Mouse (Mus musculus): Measurements from ENCODE around the gene Kif19a. TPM values are rescaled to one million over a fixed set of nuclear protein-coding genes. Genes with fewer than 3 reads are reported as not detected.
A peak's percentile ranks its signal among the peaks of the same experiment; 100 is the strongest.

The Kif19a gene
- polyA plus RNA-seq, 1 experiment from 2014 or later = 0.83 TPM

GRCm38 (mm10) chr11:114789716-114790115 lies 24.5 kb downstream of the Kif19a start:
- H3K4me1 ChIP-seq (replicated peaks; ENCODE audit: control insufficient read depth, insufficient read depth, low read length) = peaks cover 35% of the 10 kb centered on the region
- H3K27me3 ChIP-seq (ENCODE audit: control insufficient read depth, insufficient read depth, low read length) = peaks cover 57% of the 10 kb centered on the region
- H3K27ac ChIP-seq (ENCODE audit: low read depth, low read length) = no peak overlapping the region
- 69% methylated on average over 9 of the region's 9 CpGs for WGBS
- no peaks in the 10 kb centered on the region for H3K9me3 ChIP-seq (ENCODE audit: control insufficient read depth, low read length)
- no peak for DNase-seq (ENCODE audit: low spot score)
- ATAC-seq (replicated peaks; ENCODE audit: low FRiP score) = no peak
- no peak overlapping the region for H3K4me2 ChIP-seq (ENCODE audit: low read depth, low read length, severe bottlenecking)
- H3K4me3 ChIP-seq (ENCODE audit: low read depth, low read length) = no peak overlapping the region
- no peak overlapping the region for H3K9ac ChIP-seq (ENCODE audit: low read length)
- no peaks in the 10 kb centered on the region for H3K36me3 ChIP-seq (ENCODE audit: control insufficient read depth, insufficient read depth, low read length)

- WGBS = 68% methylated on average over 12 of the region's 12 CpGs
- peaks cover 57% of the 10 kb centered on the region for H3K27me3 ChIP-seq (ENCODE audit: control insufficient read depth, insufficient read depth, low read length)
These were observed 25.0 kb downstream of the Kif19a start for GRCm38 (mm10) chr11:114790171-114790570.

GRCm38 (mm10) chr11:114790841-114791240 lies 25.7 kb downstream of the Kif19a start:
- 27% methylated on average over 4 of the region's 4 CpGs for WGBS
- DNase-seq (ENCODE audit: low spot score) = no peak
- Histone ChIP-seq H3K9ac (ENCODE audit: low read length) (no peak overlapping the region), H3K36me3 (ENCODE audit: control insufficient read depth, insufficient read depth, low read length) (no peaks in the 10 kb centered on the region), H3K27ac (ENCODE audit: low read depth, low read length) (no peak overlapping the region), H3K4me1 (replicated peaks; ENCODE audit: control insufficient read depth, insufficient read depth, low read length) (peaks cover 39% of the 10 kb centered on the region), H3K4me2 (ENCODE audit: low read depth, low read length, severe bottlenecking) (no peak overlapping the region), H3K9me3 (ENCODE audit: control insufficient read depth, low read length) (no peaks in the 10 kb centered on the region), H3K27me3 (ENCODE audit: control insufficient read depth, insufficient read depth, low read length) (peaks cover 52% of the 10 kb centered on the region), H3K4me3 (ENCODE audit: low read depth, low read length) (no peak overlapping the region)
- no peak for ATAC-seq (replicated peaks; ENCODE audit: low FRiP score)

More at GRCm38 (mm10) chr11:114790171-114790570, 25.0 kb downstream of the Kif19a start:
- no peak overlapping the region for H3K27ac ChIP-seq (ENCODE audit: low read depth, low read length)
- DNase-seq (ENCODE audit: low spot score) = no peak
- H3K4me2 ChIP-seq (ENCODE audit: low read depth, low read length, severe bottlenecking) = 0 out of 2 replicates have a peak overlapping the region, but pooled peaks have one; percentile 5
- H3K36me3 ChIP-seq (ENCODE audit: control insufficient read depth, insufficient read depth, low read length) = no peaks in the 10 kb centered on the region
- no peak for ATAC-seq (replicated peaks; ENCODE audit: low FRiP score)
- no peak overlapping the region for H3K9ac ChIP-seq (ENCODE audit: low read length)
- H3K4me1 ChIP-seq (replicated peaks; ENCODE audit: control insufficient read depth, insufficient read depth, low read length) = peaks cover 39% of the 10 kb centered on the region
- H3K9me3 ChIP-seq (ENCODE audit: control insufficient read depth, low read length) = no peaks in the 10 kb centered on the region
- H3K4me3 ChIP-seq (ENCODE audit: low read depth, low read length) = no peak overlapping the region

GRCm38 (mm10) chr11:114791351-114791889 lies 26.2 kb downstream of the Kif19a start:
- H3K9me3 ChIP-seq (ENCODE audit: control insufficient read depth, low read length) = no peaks in the 10 kb centered on the region
- no peak for ATAC-seq (replicated peaks; ENCODE audit: low FRiP score)
- H3K4me2 ChIP-seq (ENCODE audit: low read depth, low read length, severe bottlenecking) = peak overlapping the region; percentile 87
- 5% methylated on average over 50 of the region's 50 CpGs for WGBS
- no peak overlapping the region for H3K27ac ChIP-seq (ENCODE audit: low read depth, low read length)
- H3K27me3 ChIP-seq (ENCODE audit: control insufficient read depth, insufficient read depth, low read length) = peaks cover 51% of the 10 kb centered on the region
- no peak for DNase-seq (ENCODE audit: low spot score)
- H3K4me3 ChIP-seq (ENCODE audit: low read depth, low read length) = peak overlapping the region; percentile 40
- H3K4me1 ChIP-seq (replicated peaks; ENCODE audit: control insufficient read depth, insufficient read depth, low read length) = peaks cover 41% of the 10 kb centered on the region
- no peaks in the 10 kb centered on the region for H3K36me3 ChIP-seq (ENCODE audit: control insufficient read depth, insufficient read depth, low read length)
- H3K9ac ChIP-seq (ENCODE audit: low read length) = peak overlapping the region; percentile 57

- H3K4me3 ChIP-seq (ENCODE audit: low read depth, low read length) = peak overlapping the region; percentile 40
- no peak for ATAC-seq (replicated peaks; ENCODE audit: low FRiP score)
- H3K4me1 ChIP-seq (replicated peaks; ENCODE audit: control insufficient read depth, insufficient read depth, low read length) = peaks cover 44% of the 10 kb centered on the region
- peak overlapping the region; percentile 87 for H3K4me2 ChIP-seq (ENCODE audit: low read depth, low read length, severe bottlenecking)
- no peaks in the 10 kb centered on the region for H3K9me3 ChIP-seq (ENCODE audit: control insufficient read depth, low read length)
- under 1% methylated on average over 50 of the region's 59 CpGs for WGBS
- peak; percentile 70 for DNase-seq (ENCODE audit: low spot score)
- no peaks in the 10 kb centered on the region for H3K36me3 ChIP-seq (ENCODE audit: control insufficient read depth, insufficient read depth, low read length)
- no peak overlapping the region for H3K27ac ChIP-seq (ENCODE audit: low read depth, low read length)
- peak overlapping the region; percentile 57 for H3K9ac ChIP-seq (ENCODE audit: low read length)
- peaks cover 48% of the 10 kb centered on the region for H3K27me3 ChIP-seq (ENCODE audit: control insufficient read depth, insufficient read depth, low read length)
These were observed 26.8 kb downstream of the Kif19a start for GRCm38 (mm10) chr11:114791891-114792411.

- H3K27me3 ChIP-seq (ENCODE audit: control insufficient read depth, insufficient read depth, low read length) = peaks cover 40% of the 10 kb centered on the region
- H3K36me3 ChIP-seq (ENCODE audit: control insufficient read depth, insufficient read depth, low read length) = no peaks in the 10 kb centered on the region
- no peak overlapping the region for H3K27ac ChIP-seq (ENCODE audit: low read depth, low read length)
- ATAC-seq (replicated peaks; ENCODE audit: low FRiP score) (no peak), DNase-seq (ENCODE audit: low spot score) (no peak)
- H3K4me1 ChIP-seq (replicated peaks; ENCODE audit: control insufficient read depth, insufficient read depth, low read length) = peaks cover 44% of the 10 kb centered on the region
- no peaks in the 10 kb centered on the region for H3K9me3 ChIP-seq (ENCODE audit: control insufficient read depth, low read length)
- H3K4me3 ChIP-seq (ENCODE audit: low read depth, low read length) = no peak overlapping the region; the same call in 1 of the 2 replicates
- peak overlapping the region; percentile 87 for H3K4me2 ChIP-seq (ENCODE audit: low read depth, low read length, severe bottlenecking)
- peak overlapping the region; percentile 66; the same call in 1 of the 2 replicates for H3K9ac ChIP-seq (ENCODE audit: low read length)
- WGBS = 60% methylated on average over 5 of the region's 5 CpGs
These were observed 27.8 kb downstream of the Kif19a start for GRCm38 (mm10) chr11:114792931-114793494.

- peak overlapping the region; percentile 100 for H3K27ac ChIP-seq (ENCODE audit: low read depth, low read length)
- H3K27me3 ChIP-seq (ENCODE audit: control insufficient read depth, insufficient read depth, low read length) = peaks cover 40% of the 10 kb centered on the region
- WGBS = 67% methylated on average over 19 of the region's 19 CpGs
- ATAC-seq (replicated peaks; ENCODE audit: low FRiP score) (no peak), DNase-seq (ENCODE audit: low spot score) (no peak)
- peak overlapping the region; percentile 60 for H3K4me2 ChIP-seq (ENCODE audit: low read depth, low read length, severe bottlenecking)
- peak overlapping the region; percentile 31; the same call in 1 of the 2 replicates for H3K4me3 ChIP-seq (ENCODE audit: low read depth, low read length)
- H3K4me1 ChIP-seq (replicated peaks; ENCODE audit: control insufficient read depth, insufficient read depth, low read length) = peaks cover 44% of the 10 kb centered on the region
- no peaks in the 10 kb centered on the region for H3K9me3 ChIP-seq (ENCODE audit: control insufficient read depth, low read length)
- H3K36me3 ChIP-seq (ENCODE audit: control insufficient read depth, insufficient read depth, low read length) = no peaks in the 10 kb centered on the region
- peak overlapping the region; percentile 66 for H3K9ac ChIP-seq (ENCODE audit: low read length)
These were observed 28.8 kb downstream of the Kif19a start for GRCm38 (mm10) chr11:114793868-114794545.

GRCm38 (mm10) chr11:114794691-114795090 lies 29.5 kb downstream of the Kif19a start:
- peaks cover 40% of the 10 kb centered on the region for H3K4me1 ChIP-seq (replicated peaks; ENCODE audit: control insufficient read depth, insufficient read depth, low read length)
- H3K36me3 ChIP-seq (ENCODE audit: control insufficient read depth, insufficient read depth, low read length) = no peaks in the 10 kb centered on the region
- 15% methylated on average over 4 of the region's 4 CpGs for WGBS
- H3K4me2 ChIP-seq (ENCODE audit: low read depth, low read length, severe bottlenecking) = peak overlapping the region; percentile 60; the same call in 1 of the 2 replicates
- ATAC-seq (replicated peaks; ENCODE audit: low FRiP score) (peak; percentile 29), DNase-seq (ENCODE audit: low spot score) (no peak)
- peak overlapping the region; percentile 100 for H3K27ac ChIP-seq (ENCODE audit: low read depth, low read length)
- H3K9me3 ChIP-seq (ENCODE audit: control insufficient read depth, low read length) = no peaks in the 10 kb centered on the region
- H3K4me3 ChIP-seq (ENCODE audit: low read depth, low read length) = peak overlapping the region; percentile 31
- H3K27me3 ChIP-seq (ENCODE audit: control insufficient read depth, insufficient read depth, low read length) = peaks cover 35% of the 10 kb centered on the region
- peak overlapping the region; percentile 66 for H3K9ac ChIP-seq (ENCODE audit: low read length)
